Mouse (Mus musculus): Measurements from ENCODE around the gene Zfp764.

- no peak for TF ChIP-seq CTCF (IDR thresholded peaks at IDR 0.05; ENCODE audit: low read depth)
- no peak for TF ChIP-seq EP300 (IDR thresholded peaks at IDR 0.05; ENCODE audit: low read depth)
Observed at GRCm38 (mm10) chr7:127357871-127358270, 48.8 kb downstream of the Zfp764 start.
